Mouse (Mus musculus) embryonic facial prominence, embryonic 11.5 days (tissue): ENCODE measurements around the gene Igfbp1. TPM values are rescaled to one million over a fixed set of nuclear protein-coding genes. Genes with fewer than 3 reads are reported as not detected.
"Not testable (repeated sequence)": the region's sequence is repeated elsewhere in the genome, so short reads cannot be mapped to it uniquely, and the experiment has no call there.

Source experiments
- ATAC-seq: fragments of 200-750 bp; cut with Nextera tagmentation; replicated peaks from 2 replicates; pipeline ENCODE4 v1.8.0; 2017; ENCODE audit warnings: low read depth; ENCODE audit not compliant: insufficient number of reproducible peaks, low FRiP score, low TSS enrichment
- DNase-seq: peaks from one replicate; pipeline ENCODE4 v3.0.0-alpha.2; 2015; ENCODE audit warnings: low spot score
- H3K27ac ChIP-seq: fragments of 300-500 bp; sonication (generic); replicated peaks from 2 replicates; pipeline ENCODE4 v1.5.1; 2014; ENCODE audit warnings: mild to moderate bottlenecking, low read depth, low read length, control low read depth
- H3K27me3 ChIP-seq: fragments of 300-500 bp; sonication (generic); 2 replicates; pipeline ENCODE4 v1.6.1; 2014; ENCODE audit warnings: mild to moderate bottlenecking, low read length, moderate library complexity, mixed read lengths; ENCODE audit not compliant: control insufficient read depth, insufficient read depth
- H3K36me3 ChIP-seq: fragments of 300-500 bp; sonication (generic); replicated peaks from 2 replicates; pipeline ENCODE4 v1.6.1; 2014; ENCODE audit warnings: low read depth, mild to moderate bottlenecking, low read length, moderate library complexity, mixed read lengths; ENCODE audit not compliant: control insufficient read depth, insufficient read depth
- H3K4me1 ChIP-seq: fragments of 300-500 bp; sonication (generic); 2 replicates; pipeline ENCODE4 v1.6.1; 2014; ENCODE audit warnings: low read length, mixed read lengths; ENCODE audit not compliant: control insufficient read depth, insufficient read depth
- H3K4me2 ChIP-seq: fragments of 300-500 bp; sonication (generic); 2 replicates; pipeline ENCODE4 v1.6.1; 2014; ENCODE audit warnings: low read depth, mild to moderate bottlenecking, control low read depth, low read length, moderate library complexity
- H3K4me3 ChIP-seq: fragments of 300-500 bp; sonication (generic); 2 replicates; pipeline ENCODE4 v1.5.1; 2014; ENCODE audit warnings: low read depth, low read length, control low read depth
- H3K9ac ChIP-seq: fragments of 300-500 bp; sonication (generic); replicated peaks from 2 replicates; pipeline ENCODE4 v1.6.1; 2014; ENCODE audit warnings: mild to moderate bottlenecking, control low read depth, low read length
- H3K9me3 ChIP-seq: fragments of 300-500 bp; sonication (generic); replicated peaks from 2 replicates; pipeline ENCODE4 v1.6.1; 2016; ENCODE audit warnings: mild to moderate bottlenecking, low read length, inconsistent platforms, mixed read lengths; ENCODE audit not compliant: control insufficient read depth
- WGBS: fragments of 180-500 bp; shearing (Covaris S2); extraction: QIAGEN DNeasy Blood & Tissue Kit; methylation state at CpG from one replicate; pipeline ENCODE4 v1.1.7; 2014; 5-methylcytosine and 5-hydroxymethylcytosine counted together
- polyA plus RNA-seq: library from polyadenylated mRNA; unstranded; fragments of >200 nt; fragmentation: Nextera tagmentation; extraction: Ambion mirVana; gene quantifications from 2 replicates; pipeline ENCODE4 v1.2.1, GENCODE M21; 2014

The Igfbp1 gene
- polyA plus RNA-seq, 1 experiment from 2014 or later: 0.27 TPM

- ATAC-seq: no peak
- Histone ChIP-seq H3K9ac (no peak overlapping the region; the same call in 1 of the 2 replicates), H3K27me3 (peaks cover 18% of the 10 kb centered on the region), H3K9me3 (no peaks in the 10 kb centered on the region), H3K4me1 (no peaks in the 10 kb centered on the region), H3K4me2 (peak overlapping the region; percentile 22; the same call in 1 of the 2 replicates), H3K4me3 (peak overlapping the region; percentile 54), H3K36me3 (no peaks in the 10 kb centered on the region), H3K27ac (no peak overlapping the region)
- WGBS: 14% methylated on average over 17 of the region's 17 CpGs
- peak; percentile 31 for DNase-seq
These were observed 14.7 kb downstream of the Igfbp1 start for GRCm38 (mm10) chr11:7212126-7212798.

- H3K4me2 ChIP-seq: peak overlapping the region; percentile 91
- H3K9ac ChIP-seq: peak overlapping the region; percentile 61
- DNase-seq (no peak), ATAC-seq (no peak)
- H3K27me3 ChIP-seq: peaks cover 18% of the 10 kb centered on the region
- no peak overlapping the region for H3K27ac ChIP-seq
- 2% methylated on average over 18 of the region's 19 CpGs for WGBS
- H3K9me3 ChIP-seq: no peaks in the 10 kb centered on the region
- H3K36me3 ChIP-seq: no peaks in the 10 kb centered on the region
- peak overlapping the region; percentile 54 for H3K4me3 ChIP-seq
- no peaks in the 10 kb centered on the region for H3K4me1 ChIP-seq
These were observed 15.5 kb downstream of the Igfbp1 start for GRCm38 (mm10) chr11:7213161-7213500.

GRCm38 (mm10) chr11:7213501-7214341 is 16.1 kb downstream of the Igfbp1 start, which contains the start of gene Igfbp3:
Gene Igfbp3, minus strand, starts transcription at chr11:7213923.
- DNase-seq (peak; percentile 77), ATAC-seq (peak; percentile 83)
- Histone ChIP-seq H3K9ac (peak within 1 kb of the TSS; percentile 61), H3K4me1 (no peaks in the 10 kb centered on the region), H3K4me3 (peak within 1 kb of the TSS; percentile 54), H3K9me3 (no peaks in the 10 kb centered on the region), H3K27ac (no peak within 1 kb of the TSS), H3K36me3 (no peaks in the 10 kb centered on the region), H3K27me3 (peaks cover 18% of the 10 kb centered on the region), H3K4me2 (peak within 1 kb of the TSS; percentile 91)
- under 1% methylated on average over 98 of the region's 104 CpGs for WGBS

DNA sequence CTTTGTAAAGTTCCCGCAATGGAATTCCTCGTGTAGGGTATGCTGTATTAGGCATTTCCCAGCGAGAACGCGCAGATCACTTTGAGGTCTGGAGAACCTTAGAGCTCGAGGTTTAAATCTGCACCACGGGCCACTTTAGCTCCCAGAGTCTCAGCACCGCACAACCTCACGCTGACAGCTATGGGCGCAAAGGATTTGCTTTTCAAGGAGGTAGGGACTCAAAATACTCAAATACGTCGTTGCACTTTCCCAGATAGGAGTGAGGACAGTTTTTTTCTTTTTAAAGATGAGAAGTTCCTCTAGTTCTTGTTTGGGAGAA is 16.7 kb downstream of the Igfbp1 start:
- H3K27me3 ChIP-seq: peaks cover 18% of the 10 kb centered on the region
- H3K36me3 ChIP-seq: no peaks in the 10 kb centered on the region
- peak overlapping the region; percentile 54 for H3K4me3 ChIP-seq
- H3K9me3 ChIP-seq: no peaks in the 10 kb centered on the region
- H3K4me1 ChIP-seq: no peaks in the 10 kb centered on the region
- under 1% methylated on average over 12 of the region's 12 CpGs for WGBS
- DNase-seq (no peak), ATAC-seq (no peak)
- no peak overlapping the region for H3K27ac ChIP-seq
- H3K9ac ChIP-seq: no peak overlapping the region
- peak overlapping the region; percentile 91 for H3K4me2 ChIP-seq

DNA sequence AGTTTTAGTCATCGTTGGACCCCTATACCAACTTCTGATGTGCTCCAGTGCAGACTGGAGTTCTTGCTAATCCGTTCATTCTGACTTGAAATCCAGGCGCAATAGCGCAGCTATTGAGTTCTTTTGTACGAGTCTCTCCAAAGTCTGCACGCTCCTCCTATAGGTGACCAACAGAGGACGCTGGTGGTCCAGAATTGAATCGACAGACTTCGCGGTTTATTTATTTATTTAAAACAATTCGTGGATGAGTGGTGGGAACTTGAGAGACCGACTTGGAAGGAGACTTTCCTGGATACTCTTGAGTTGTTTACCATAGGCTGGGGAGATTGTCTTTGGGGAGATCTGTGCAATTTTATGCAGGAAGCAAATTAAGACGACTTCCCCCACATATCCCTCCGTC is 17.2 kb downstream of the Igfbp1 start:
- H3K4me1 ChIP-seq: no peaks in the 10 kb centered on the region
- ATAC-seq: no peak
- H3K4me2 ChIP-seq: peak overlapping the region; percentile 91; the same call in 1 of the 2 replicates
- DNase-seq: peak; percentile 87
- H3K36me3 ChIP-seq: no peaks in the 10 kb centered on the region
- peaks cover 18% of the 10 kb centered on the region for H3K27me3 ChIP-seq
- 5% methylated on average over 14 of the region's 14 CpGs for WGBS
- no peak overlapping the region for H3K9ac ChIP-seq
- no peak overlapping the region for H3K27ac ChIP-seq
- H3K4me3 ChIP-seq: no peak overlapping the region
- no peaks in the 10 kb centered on the region for H3K9me3 ChIP-seq

DNA sequence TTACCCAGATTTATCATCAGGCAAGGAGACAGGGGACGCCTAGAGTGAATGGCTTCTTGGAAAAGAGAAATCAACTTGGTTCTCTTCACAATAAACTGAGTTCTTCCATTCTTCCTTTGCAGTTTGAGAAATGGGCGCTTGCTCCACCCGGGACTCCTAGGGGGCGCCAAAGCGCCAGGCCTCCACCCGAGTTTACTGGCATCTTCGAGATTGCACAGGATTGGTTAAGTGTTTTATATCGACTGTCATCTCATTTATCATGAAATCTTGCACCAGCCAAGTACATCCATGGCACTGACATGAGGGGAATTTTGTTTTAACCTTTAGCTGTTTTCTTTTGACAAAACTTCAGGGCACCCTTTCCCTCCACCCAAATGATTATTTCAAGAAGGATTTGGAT is 18.1 kb downstream of the Igfbp1 start:
- Histone ChIP-seq H3K27me3 (peaks cover 18% of the 10 kb centered on the region), H3K4me3 (no peak overlapping the region), H3K9me3 (no peaks in the 10 kb centered on the region), H3K9ac (no peak overlapping the region), H3K36me3 (no peaks in the 10 kb centered on the region), H3K27ac (no peak overlapping the region), H3K4me2 (no peak overlapping the region), H3K4me1 (no peaks in the 10 kb centered on the region)
- 10% methylated on average over 8 of the region's 8 CpGs for WGBS
- ATAC-seq: no peak
- peak; percentile 78 for DNase-seq

- not testable (repeated sequence) for ATAC-seq, H3K36me3 ChIP-seq, H3K4me3 ChIP-seq, H3K27ac ChIP-seq, H3K4me1 ChIP-seq, H3K27me3 ChIP-seq, H3K9ac ChIP-seq, H3K4me2 ChIP-seq, H3K9me3 ChIP-seq
- DNase-seq: peak; percentile 27
- 73% methylated on average over 8 of the region's 8 CpGs for WGBS
These were observed 24.2 kb downstream of the Igfbp1 start for GRCm38 (mm10) chr11:7221826-7222225.

GRCm38 (mm10) chr11:7226200-7226599 is 28.6 kb downstream of the Igfbp1 start:
- H3K36me3 ChIP-seq: no peaks in the 10 kb centered on the region
- no peaks in the 10 kb centered on the region for H3K9me3 ChIP-seq
- no peaks in the 10 kb centered on the region; the same call in 1 of the 2 replicates for H3K4me1 ChIP-seq
- ATAC-seq (no peak), DNase-seq (no peak)
- no peak overlapping the region for H3K9ac ChIP-seq
- no peak overlapping the region for H3K4me3 ChIP-seq
- no peak overlapping the region for H3K4me2 ChIP-seq
- H3K27me3 ChIP-seq: no peaks in the 10 kb centered on the region
- no peak overlapping the region for H3K27ac ChIP-seq
- 79% methylated on average over 2 of the region's 2 CpGs for WGBS
